Mouse (Mus musculus): ENCODE data around the gene Taf13.

DNA sequence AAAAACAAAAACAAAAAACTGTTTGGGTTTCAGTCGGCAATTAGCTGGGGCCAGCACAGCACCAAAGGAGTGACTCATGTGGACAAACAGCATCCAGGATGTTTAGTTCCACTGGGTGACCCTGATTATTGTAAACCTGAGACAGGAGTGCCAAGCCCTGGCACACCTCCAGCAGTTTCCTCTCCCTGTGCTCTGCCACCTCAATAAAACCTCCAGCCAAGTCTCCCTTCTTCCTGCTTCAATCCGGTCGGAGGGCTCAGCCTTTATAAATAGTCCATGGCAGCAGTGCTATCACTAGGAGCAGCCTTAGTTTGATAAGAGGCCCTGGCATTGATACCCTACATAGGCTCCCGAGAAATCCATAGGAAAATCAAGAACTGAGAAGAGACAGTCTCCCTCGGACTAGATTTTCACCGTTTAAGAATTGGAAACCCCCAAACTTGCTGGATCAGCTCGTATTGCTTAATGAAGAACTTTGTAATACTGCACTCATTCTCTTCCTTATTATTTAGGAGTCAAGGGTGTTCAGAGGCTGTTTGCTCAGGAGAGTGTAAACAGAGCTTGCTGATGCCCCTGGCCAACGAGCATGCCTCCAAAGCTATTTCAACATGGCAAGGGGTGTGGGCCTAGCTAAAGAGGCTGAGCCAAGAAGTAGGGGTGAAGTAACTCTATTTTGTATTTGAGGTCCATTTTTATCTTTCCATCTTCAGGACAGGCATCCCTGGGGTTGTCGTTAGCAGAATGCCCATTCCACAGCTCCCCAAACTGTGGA is 38.2 kb upstream of the Taf13 start:
- TF ChIP-seq FLI1 (IDR thresholded peaks at IDR 0.05; ENCODE audit: low read length) (no peak), GATA1 (IDR thresholded peaks at IDR 0.05; ENCODE audit: borderline replicate concordance, low read length) (no peak)
